Mouse (Mus musculus): ENCODE data around the gene Fmnl2.

Gene Fmnl2

DNA sequence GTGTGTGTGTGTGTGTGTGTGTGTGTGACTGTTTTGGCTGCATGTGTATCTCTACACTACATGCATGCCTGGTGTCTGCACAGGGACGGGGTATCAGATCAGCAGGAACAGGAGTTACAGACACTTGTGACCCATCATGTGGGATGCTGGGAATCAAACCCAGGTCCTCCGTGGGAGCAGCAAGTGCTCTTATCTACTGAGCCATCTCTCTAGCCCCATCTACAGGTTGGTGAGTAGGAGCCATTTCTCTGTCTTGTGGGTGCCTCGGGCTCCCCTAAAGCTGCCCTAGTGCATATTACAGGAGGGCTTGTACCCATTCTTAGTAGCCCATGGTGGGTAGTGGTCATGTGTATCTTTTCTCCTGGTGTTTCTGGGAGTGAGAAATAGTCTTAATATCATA lies 90.7 kb downstream of the Fmnl2 start:
- in situ Hi-C loops (cut with MboI; ENCODE audit: unreplicated experiment in 2 of 2): no loop called here

DNA sequence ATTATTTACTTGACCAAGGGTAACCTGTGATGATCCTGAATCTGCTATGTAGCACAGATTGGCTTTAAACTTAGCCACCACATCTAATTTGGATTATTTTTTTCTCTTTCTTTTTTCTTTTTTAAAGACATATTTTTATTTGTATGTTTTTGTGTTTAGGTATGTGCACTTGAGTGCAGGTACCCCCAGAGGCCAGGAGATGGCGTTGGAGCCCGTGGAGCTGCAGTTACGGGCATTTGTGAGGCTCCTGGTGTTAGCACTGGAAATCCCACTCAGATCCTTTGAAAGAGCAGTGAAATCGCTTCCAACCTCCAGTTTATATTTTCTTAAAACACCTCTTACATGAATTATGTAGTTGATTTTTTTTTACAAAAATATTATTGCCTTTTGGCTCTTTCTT lies 91.9 kb downstream of the Fmnl2 start:
- in situ Hi-C loops (cut with MboI; ENCODE audit: unreplicated experiment in 2 of 2): no loop called here

GRCm38 (mm10) chr2:52950226-52950625 lies 92.6 kb downstream of the Fmnl2 start:
- in situ Hi-C loops (cut with MboI; ENCODE audit: unreplicated experiment in 2 of 2): no loop called here

DNA sequence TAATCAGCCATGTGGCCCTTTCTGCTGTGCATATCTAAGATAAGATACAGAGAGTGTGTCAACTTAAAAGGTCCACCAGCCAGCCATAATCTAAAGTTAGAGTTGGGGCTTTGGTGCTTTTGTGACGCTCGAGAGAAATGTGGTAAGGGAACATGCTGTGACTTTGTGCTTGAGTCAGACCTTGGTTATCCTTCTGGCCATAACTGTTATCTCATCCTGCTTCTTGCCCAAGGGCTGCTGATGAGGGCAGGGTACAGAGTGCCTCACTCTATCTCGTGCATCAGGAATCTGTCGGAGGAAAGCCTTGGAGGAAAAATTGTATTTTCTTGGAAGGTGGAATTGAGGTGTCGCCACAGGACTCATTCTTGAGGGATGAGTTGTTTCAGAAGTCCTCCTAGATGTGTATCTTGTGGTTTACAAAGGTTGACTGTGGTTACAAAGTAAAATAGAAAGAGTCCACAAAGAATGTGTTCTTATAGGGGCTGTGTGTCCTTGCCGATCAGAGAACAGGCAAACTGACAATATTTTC lies 94.6 kb downstream of the Fmnl2 start:
- in situ Hi-C loops (cut with MboI; ENCODE audit: unreplicated experiment in 2 of 2): no loop called here

GRCm38 (mm10) chr2:52955090-52955489 lies 97.4 kb downstream of the Fmnl2 start:
- in situ Hi-C loops (cut with MboI; ENCODE audit: unreplicated experiment in 2 of 2): no loop called here

DNA sequence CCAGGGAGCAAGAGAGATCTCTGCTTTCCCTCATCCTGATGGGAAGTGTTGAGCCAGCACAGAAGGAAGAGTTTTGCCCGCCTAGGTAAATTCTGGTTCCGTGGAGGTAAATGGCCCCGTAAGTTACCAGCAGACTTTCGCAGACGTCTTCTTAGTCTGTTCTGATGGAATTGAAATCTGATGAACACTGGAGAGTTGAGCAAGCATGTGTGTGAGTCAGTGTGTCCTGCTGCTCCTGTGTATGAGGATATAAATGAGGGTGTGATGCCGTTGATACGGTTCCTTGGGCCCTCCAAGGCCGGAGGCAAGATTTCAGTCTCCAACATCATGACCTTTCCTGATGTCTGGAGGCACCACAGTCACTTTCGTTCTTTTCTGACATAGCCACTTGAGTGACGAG lies 98.2 kb downstream of the Fmnl2 start:
- in situ Hi-C loops (cut with MboI; ENCODE audit: unreplicated experiment in 2 of 2): no loop called here

DNA sequence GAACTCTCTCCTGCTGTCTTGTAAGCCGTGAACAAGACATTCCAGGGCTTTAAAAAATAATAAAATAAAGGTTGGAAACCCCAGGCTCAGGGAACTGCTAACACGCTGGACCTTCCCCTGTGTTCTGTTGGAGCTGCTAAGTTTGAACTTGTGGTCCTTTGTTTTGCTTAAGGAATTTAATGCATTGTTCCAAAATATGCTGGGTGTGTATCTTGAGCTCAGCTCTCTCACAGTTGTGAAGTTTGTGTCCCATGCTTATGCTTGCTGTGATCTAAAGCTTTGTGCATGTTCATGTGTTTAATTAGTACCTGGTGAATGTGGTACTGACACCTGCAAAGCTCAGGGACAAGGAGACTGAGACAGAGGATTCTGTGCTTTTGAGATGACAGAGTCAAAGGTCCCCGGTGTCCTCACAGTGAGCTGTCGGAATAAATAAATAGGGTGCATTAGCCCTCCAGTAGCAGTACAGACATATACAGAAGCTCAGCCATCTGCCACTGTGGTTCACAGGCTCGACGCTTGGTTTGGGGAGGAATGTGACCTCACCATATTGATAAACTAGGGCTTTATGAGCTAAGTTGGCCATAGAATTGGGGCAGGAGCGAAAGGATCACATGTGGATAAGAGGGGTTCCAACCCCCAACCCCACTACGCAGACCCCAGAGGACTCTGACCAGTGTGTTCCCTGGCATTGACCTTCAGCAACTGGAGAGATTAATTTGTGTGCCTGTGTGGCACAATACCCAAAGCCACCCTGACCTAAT lies 100.3 kb downstream of the Fmnl2 start:
- in situ Hi-C loops (cut with MboI; ENCODE audit: unreplicated experiment in 2 of 2): no loop called here

- in situ Hi-C loops (cut with MboI; ENCODE audit: unreplicated experiment in 2 of 2): no loop called here
Observed at GRCm38 (mm10) chr2:52958535-52959290, 101.1 kb downstream of the Fmnl2 start.

GRCm38 (mm10) chr2:52959291-52959621 lies 101.6 kb downstream of the Fmnl2 start:
- in situ Hi-C loops (cut with MboI; ENCODE audit: unreplicated experiment in 2 of 2): no loop called here

- in situ Hi-C loops (cut with MboI; ENCODE audit: unreplicated experiment in 2 of 2): no loop called here
Observed at GRCm38 (mm10) chr2:52959982-52960381, 102.3 kb downstream of the Fmnl2 start.

- in situ Hi-C loops (cut with MboI; ENCODE audit: unreplicated experiment in 2 of 2): no loop called here
Observed at GRCm38 (mm10) chr2:52960697-52961096, 103.0 kb downstream of the Fmnl2 start.

- in situ Hi-C loops (cut with MboI; ENCODE audit: unreplicated experiment in 2 of 2): no loop called here
Observed at GRCm38 (mm10) chr2:52963439-52963838, 105.8 kb downstream of the Fmnl2 start.

- in situ Hi-C loops (cut with MboI; ENCODE audit: unreplicated experiment in 2 of 2): no loop called here
Observed at GRCm38 (mm10) chr2:52964386-52964928, 106.8 kb downstream of the Fmnl2 start.

GRCm38 (mm10) chr2:52966227-52966626 lies 108.6 kb downstream of the Fmnl2 start:
- in situ Hi-C loops (cut with MboI; ENCODE audit: unreplicated experiment in 2 of 2): no loop called here

GRCm38 (mm10) chr2:52966820-52967460 lies 109.3 kb downstream of the Fmnl2 start:
- in situ Hi-C loops (cut with MboI; ENCODE audit: unreplicated experiment in 2 of 2): no loop called here

DNA sequence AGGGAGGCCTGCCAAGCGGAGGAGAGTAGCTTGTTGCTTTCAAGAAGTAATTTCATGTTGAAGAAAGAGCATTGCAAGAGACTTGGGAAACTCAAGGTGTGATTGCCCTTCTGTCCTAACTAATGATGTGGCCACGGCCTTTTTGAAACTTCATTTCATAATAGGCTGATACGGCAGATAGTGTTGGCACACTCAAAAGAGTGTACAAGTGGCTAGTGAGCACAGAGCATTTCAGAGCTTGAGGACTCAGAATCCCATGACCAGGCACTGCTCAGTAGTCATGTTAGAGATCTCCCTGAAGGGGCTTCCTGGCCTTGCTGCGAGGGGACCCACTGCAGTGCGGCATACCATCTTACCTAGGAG lies 109.8 kb downstream of the Fmnl2 start:
- in situ Hi-C loops (cut with MboI; ENCODE audit: unreplicated experiment in 2 of 2): no loop called here

GRCm38 (mm10) chr2:52968884-52969283 lies 111.2 kb downstream of the Fmnl2 start:
- in situ Hi-C loops (cut with MboI; ENCODE audit: unreplicated experiment in 2 of 2): no loop called here

- in situ Hi-C loops (cut with MboI; ENCODE audit: unreplicated experiment in 2 of 2): no loop called here
Observed at GRCm38 (mm10) chr2:52974056-52974455, 116.4 kb downstream of the Fmnl2 start.

- in situ Hi-C loops (cut with MboI; ENCODE audit: unreplicated experiment in 2 of 2): no loop called here
Observed at GRCm38 (mm10) chr2:52974776-52975175, 117.1 kb downstream of the Fmnl2 start.

DNA sequence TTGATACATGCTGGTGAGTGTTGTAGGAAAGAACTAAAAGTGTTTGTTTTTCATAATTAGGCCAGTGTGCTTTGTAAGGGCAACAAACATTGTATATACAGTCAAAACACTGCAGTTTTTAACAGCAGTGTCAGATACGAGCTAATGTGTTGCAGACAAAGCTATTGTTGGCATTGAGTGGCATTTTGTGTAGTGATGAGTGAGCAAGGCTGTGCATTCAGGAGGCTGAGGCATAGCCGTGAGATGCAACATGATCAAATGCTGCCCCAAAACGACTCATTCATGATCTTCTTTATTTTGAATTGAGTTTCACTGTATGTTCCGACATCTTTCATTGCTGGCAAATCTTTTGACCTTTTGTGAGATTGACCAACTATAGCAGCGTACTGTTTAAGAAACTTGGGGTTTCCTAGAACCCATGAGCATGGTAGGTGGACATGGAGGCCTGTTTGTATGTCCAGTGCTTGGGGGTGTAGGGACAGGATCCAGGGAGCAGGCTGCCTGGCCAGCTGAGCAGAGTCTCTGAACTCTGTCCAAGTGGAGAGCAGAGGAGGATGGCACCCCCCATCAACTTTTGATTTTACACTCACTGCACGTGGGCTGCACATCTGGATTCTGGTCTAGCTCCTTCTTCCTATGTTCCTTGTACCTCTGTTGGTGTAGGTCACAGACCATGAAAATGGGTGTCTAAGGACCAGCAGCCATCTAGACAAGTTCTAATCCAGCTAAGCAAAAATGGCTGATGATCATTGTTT lies 120.4 kb downstream of the Fmnl2 start:
- in situ Hi-C loops (cut with MboI; ENCODE audit: unreplicated experiment in 2 of 2): no loop called here

DNA sequence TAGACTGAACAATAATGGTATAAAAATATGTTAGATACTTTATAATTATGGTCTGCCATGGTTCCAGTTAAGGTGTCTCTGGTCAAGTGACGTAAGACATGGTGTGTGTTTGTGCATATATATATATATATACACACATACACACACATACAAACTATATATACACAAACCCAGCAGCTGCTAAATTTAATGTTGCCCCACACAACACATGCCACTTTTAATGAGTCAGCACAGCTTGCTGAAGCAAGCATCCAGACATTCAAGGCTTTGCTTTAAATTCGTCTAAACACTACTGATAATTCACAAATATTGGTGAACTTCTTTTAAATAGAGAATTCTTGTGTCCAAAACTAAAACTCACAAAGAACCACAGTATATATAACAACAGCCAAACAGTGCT lies 121.1 kb downstream of the Fmnl2 start:
- in situ Hi-C loops (cut with MboI; ENCODE audit: unreplicated experiment in 2 of 2): no loop called here

All from v-Abl transformed pro-B cells (cell line).